15 mouse cellular contexts compared by ENCODE assay signal in genomic region chr2:155662390-155662789, GRCm38 (mm10). TPM values are rescaled to one million over a fixed set of nuclear protein-coding genes. Genes with fewer than 3 reads are reported as not detected.
A peak's percentile ranks its signal among the peaks of the same experiment; 100 is the strongest.
DNase-seq lines count a peak whose midpoint lies in the region; ATAC-seq lines count a peak whose summit lies in the region.
"Had no signal": no experiment of that assay in that cellular context is flagged by ENCODE, and none has a peak within 500 bp of the region (broad histone marks: within the 10 kb centered on the region; RNA-seq: fewer than 3 reads in every experiment).

No protein-coding gene starts in this region.

- H3K27me3 ChIP-seq in heart, embryonic 11.5 days (ENCODE audit: control insufficient read depth, insufficient read depth, low read length): no peaks in the 10 kb centered on the region
- no peaks in the 10 kb centered on the region for H3K27me3 ChIP-seq in midbrain, embryonic 13.5 days
- H3K27me3 ChIP-seq: CH12.LX; embryonic facial prominence, embryonic 12.5 days; forebrain, embryonic 15.5 days; heart, embryonic 13.5 days; hindbrain, embryonic 15.5 days; Patski had no signal

- DNase-seq in heart, adult 11 months: peak; percentile 66
- DNase-seq in layer of hippocampus, adult 9-11 months: peak; percentile 81
- no peak for DNase-seq in layer of hippocampus, adult 9-10 months (ENCODE audit: low spot score)
- DNase-seq in right cerebral cortex, adult 18-20 months: peak; percentile 49
- DNase-seq in right cerebral cortex, postnatal 36 days (ENCODE audit: low spot score in 2 of 2): no peak
- DNase-seq: adrenal gland, postnatal 25 days had no signal

- H3K36me3 ChIP-seq in heart, embryonic 11.5 days (ENCODE audit: control insufficient read depth, insufficient read depth, low read length): peaks cover 23% of the 10 kb centered on the region
- peaks cover 90% of the 10 kb centered on the region for H3K36me3 ChIP-seq in midbrain, embryonic 13.5 days

- H3K4me2 ChIP-seq in heart, embryonic 11.5 days: no peak overlapping the region
- no peak overlapping the region for H3K4me2 ChIP-seq in midbrain, embryonic 13.5 days (replicated peaks)
- H3K4me2 ChIP-seq: embryonic facial prominence, embryonic 12.5 days; forebrain, embryonic 15.5 days; heart, embryonic 13.5 days; hindbrain, embryonic 15.5 days had no signal

- no peak overlapping the region for H3K27ac ChIP-seq in heart, embryonic 11.5 days (ENCODE audit: low read depth, low read length)
- no peak overlapping the region; the same call in 1 of the 2 replicates for H3K27ac ChIP-seq in midbrain, embryonic 13.5 days
- H3K27ac ChIP-seq: embryonic facial prominence, embryonic 12.5 days; forebrain, embryonic 15.5 days; heart, embryonic 13.5 days; hindbrain, embryonic 15.5 days had no signal

- no peak overlapping the region for H3K4me3 ChIP-seq in heart, embryonic 11.5 days (ENCODE audit: low read depth, low read length)
- H3K4me3 ChIP-seq in midbrain, embryonic 13.5 days (replicated peaks): no peak overlapping the region
- H3K4me3 ChIP-seq: embryonic facial prominence, embryonic 12.5 days; forebrain, embryonic 15.5 days; heart, embryonic 13.5 days; hindbrain, embryonic 15.5 days had no signal

- no peaks in the 10 kb centered on the region for H3K4me1 ChIP-seq in heart, embryonic 11.5 days (ENCODE audit: control insufficient read depth, insufficient read depth, low read length)
- H3K4me1 ChIP-seq in midbrain, embryonic 13.5 days (replicated peaks): no peaks in the 10 kb centered on the region
- H3K4me1 ChIP-seq: embryonic facial prominence, embryonic 12.5 days; forebrain, embryonic 15.5 days; heart, embryonic 13.5 days; hindbrain, embryonic 15.5 days had no signal

- WGBS in heart, embryonic 11.5 days (ENCODE audit: insufficient replicate concordance): 92% methylated on average over 5 of the region's 5 CpGs
- 92% methylated on average over 5 of the region's 5 CpGs for WGBS in midbrain, embryonic 13.5 days

- no peak overlapping the region for H3K9ac ChIP-seq in heart, embryonic 11.5 days (ENCODE audit: low read depth, low read length)
- no peak overlapping the region for H3K9ac ChIP-seq in midbrain, embryonic 13.5 days (replicated peaks)
- H3K9ac ChIP-seq: embryonic facial prominence, embryonic 12.5 days; forebrain, embryonic 15.5 days; heart, embryonic 13.5 days; hindbrain, embryonic 15.5 days had no signal

- ATAC-seq in heart, embryonic 11.5 days (replicated peaks; ENCODE audit: insufficient number of reproducible peaks, low FRiP score, low TSS enrichment): no peak
- ATAC-seq in midbrain, embryonic 13.5 days: no peak
- ATAC-seq: activated CD4-positive, CD25-positive, alpha-beta regulatory T cell, adult 4 months; forebrain, embryonic 15.5 days; Patski had no signal

- no peaks in the 10 kb centered on the region for H3K9me3 ChIP-seq in heart, embryonic 11.5 days (replicated peaks; ENCODE audit: control insufficient read depth, low read length)
- H3K9me3 ChIP-seq in midbrain, embryonic 13.5 days: no peaks in the 10 kb centered on the region
- H3K9me3 ChIP-seq: embryonic facial prominence, embryonic 12.5 days; forebrain, embryonic 15.5 days; heart, embryonic 13.5 days; hindbrain, embryonic 15.5 days had no signal

RNA-seq across cellular contexts. Expression of gene Trpc4ap, which starts 29.8 kb away (rescaled TPM):
- 92.4 and 102 TPM in 2 replicates for polyA plus RNA-seq in heart, embryonic 11.5 days (2014; fragmentation: Nextera tagmentation; extraction: Ambion mirVana)
- polyA plus RNA-seq in midbrain, embryonic 13.5 days (2015; fragmentation: Nextera tagmentation; extraction: Ambion mirVana): 157 and 169 TPM in 2 replicates

RNA-seq across cellular contexts. Expression of gene Myh7b, which starts 51.4 kb away (rescaled TPM):
- polyA plus RNA-seq in heart, embryonic 11.5 days (2014; fragmentation: Nextera tagmentation; extraction: Ambion mirVana): 13.0 and 13.6 TPM in 2 replicates
- 0.97 and 1.1 TPM in 2 replicates for polyA plus RNA-seq in midbrain, embryonic 13.5 days (2015; fragmentation: Nextera tagmentation; extraction: Ambion mirVana)
- polyA plus RNA-seq: activated CD4-positive, CD25-positive, alpha-beta regulatory T cell, adult 4 months had no signal

Comparison
In these comparisons a context has a peak if more than half of its experiments do, and no peak if none do; other contexts are left out.
1. DNase-seq: peak in heart, adult 11 months (single experiment), layer of hippocampus, adult 9-11 months (single experiment) and right cerebral cortex, adult 18-20 months (single experiment); none in layer of hippocampus, adult 9-10 months (single experiment) and right cerebral cortex, postnatal 36 days (0 of 2).